Mouse (Mus musculus) liver, embryonic 16.5 days (tissue): ENCODE measurements around the gene Atxn7l3. TPM values are rescaled to one million over a fixed set of nuclear protein-coding genes. Genes with fewer than 3 reads are reported as not detected.
A peak's percentile ranks its signal among the peaks of the same experiment; 100 is the strongest.
"Not testable (repeated sequence)": the region's sequence is repeated elsewhere in the genome, so short reads cannot be mapped to it uniquely, and the experiment has no call there.

Experiments used
- ATAC-seq: fragments of 200-750 bp; cut with Nextera tagmentation; 2 replicates; pipeline ENCODE4 v1.8.0; 2017; ENCODE audit warnings: low read depth, mild to moderate bottlenecking, moderate number of reproducible peaks, moderate library complexity
- H3K27ac ChIP-seq: fragments of 300-500 bp; sonication (generic); 2 replicates; pipeline ENCODE4 v1.5.1; 2014; ENCODE audit warnings: mild to moderate bottlenecking, low read length
- H3K27me3 ChIP-seq: fragments of 300-500 bp; sonication (generic); 2 replicates; pipeline ENCODE4 v1.6.1; 2014; ENCODE audit warnings: low read depth, low read length, mixed read lengths; ENCODE audit not compliant: control insufficient read depth, insufficient read depth
- H3K36me3 ChIP-seq: fragments of 300-500 bp; sonication (generic); 2 replicates; pipeline ENCODE4 v1.6.1; 2014; ENCODE audit warnings: mild to moderate bottlenecking; ENCODE audit not compliant: control insufficient read depth, insufficient read depth
- H3K4me1 ChIP-seq: fragments of 300-500 bp; sonication (generic); 2 replicates; pipeline ENCODE4 v1.6.1; 2014; ENCODE audit warnings: low read depth, low read length, mixed read lengths; ENCODE audit not compliant: control insufficient read depth
- H3K4me2 ChIP-seq: fragments of 300-500 bp; sonication (generic); 2 replicates; pipeline ENCODE4 v1.6.1; 2014; ENCODE audit warnings: low read depth, low read length, mixed read lengths
- H3K4me3 ChIP-seq: fragments of 300-500 bp; sonication (generic); 2 replicates; pipeline ENCODE4 v1.5.1; 2014; ENCODE audit warnings: low read depth, mild to moderate bottlenecking, low read length
- H3K9ac ChIP-seq: fragments of 300-500 bp; sonication (generic); 2 replicates; pipeline ENCODE4 v1.6.1; 2014; ENCODE audit warnings: low read depth, low read length
- H3K9me3 ChIP-seq: fragments of 300-500 bp; sonication (generic); replicated peaks from 2 replicates; pipeline ENCODE4 v1.6.1; 2016; ENCODE audit warnings: low read length; ENCODE audit not compliant: control insufficient read depth
- WGBS: fragments of 180-500 bp; shearing (Covaris S2); extraction: QIAGEN DNeasy Blood & Tissue Kit; methylation state at CpG from one replicate; pipeline ENCODE4 v1.1.7; 2014; ENCODE audit not compliant: insufficient replicate concordance; 5-methylcytosine and 5-hydroxymethylcytosine counted together
- polyA plus RNA-seq: library from polyadenylated mRNA; unstranded; fragments of >200 nt; fragmentation: Nextera tagmentation; extraction: Ambion mirVana; gene quantifications from 2 replicates; pipeline ENCODE4 v1.2.1, GENCODE M21; 2015

The Atxn7l3 gene
- polyA plus RNA-seq, 1 experiment from 2014 or later = 3.2 TPM

DNA sequence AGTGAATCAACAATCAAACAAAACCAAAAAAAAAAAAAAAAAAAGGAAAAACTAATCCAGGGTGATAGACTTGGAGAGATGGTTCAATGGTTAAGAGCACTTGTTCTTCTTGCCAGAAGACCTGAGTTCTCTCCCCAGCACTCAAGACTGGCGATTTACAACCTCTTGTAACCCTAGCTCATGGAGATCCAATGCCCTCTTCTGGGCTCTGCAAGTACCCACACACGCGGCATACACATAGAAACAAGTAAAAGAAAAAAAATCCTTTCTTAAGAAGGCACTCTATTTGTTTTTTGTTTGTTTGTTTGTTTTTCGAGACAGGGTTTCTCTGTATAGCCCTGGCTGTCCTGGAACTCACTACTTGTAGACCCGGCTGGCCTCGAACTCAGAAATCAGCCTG is 12.5 kb downstream of the Atxn7l3 start:
- Histone ChIP-seq H3K9ac (no peak overlapping the region), H3K4me1 (peaks cover 29% of the 10 kb centered on the region), H3K27me3 (no peaks in the 10 kb centered on the region), H3K4me3 (peak overlapping the region; percentile 81), H3K4me2 (peak overlapping the region; percentile 81), H3K36me3 (peaks cover 12% of the 10 kb centered on the region), H3K27ac (no peak overlapping the region), H3K9me3 (no peaks in the 10 kb centered on the region)
- 77% methylated on average over 6 of the region's 6 CpGs for WGBS
- ATAC-seq = no peak

DNA sequence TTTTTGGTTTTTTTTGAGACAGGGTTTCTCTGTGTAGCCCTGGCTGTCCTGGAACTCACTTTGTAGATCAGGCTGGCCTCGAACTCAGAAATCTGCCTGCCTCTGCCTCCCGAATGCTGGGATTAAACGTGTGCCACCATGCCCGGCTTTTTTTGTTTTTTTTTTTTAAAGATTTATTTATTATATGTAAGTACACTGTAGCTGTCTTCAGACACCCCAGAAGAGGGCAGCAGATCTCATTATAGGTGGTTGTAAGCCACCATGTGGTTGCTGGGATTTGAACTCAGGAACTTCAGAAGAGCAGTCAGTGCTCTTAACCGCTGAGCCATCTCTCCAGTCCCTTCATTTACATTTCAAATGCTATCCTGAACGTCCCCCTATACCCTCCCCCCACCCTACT is 16.2 kb downstream of the Atxn7l3 start:
- ATAC-seq, H3K27ac ChIP-seq, H3K27me3 ChIP-seq, H3K4me2 ChIP-seq, H3K4me3 ChIP-seq, H3K36me3 ChIP-seq, H3K9me3 ChIP-seq, H3K4me1 ChIP-seq, H3K9ac ChIP-seq: not testable (repeated sequence)
- WGBS = 56% methylated on average over 6 of the region's 6 CpGs

DNA sequence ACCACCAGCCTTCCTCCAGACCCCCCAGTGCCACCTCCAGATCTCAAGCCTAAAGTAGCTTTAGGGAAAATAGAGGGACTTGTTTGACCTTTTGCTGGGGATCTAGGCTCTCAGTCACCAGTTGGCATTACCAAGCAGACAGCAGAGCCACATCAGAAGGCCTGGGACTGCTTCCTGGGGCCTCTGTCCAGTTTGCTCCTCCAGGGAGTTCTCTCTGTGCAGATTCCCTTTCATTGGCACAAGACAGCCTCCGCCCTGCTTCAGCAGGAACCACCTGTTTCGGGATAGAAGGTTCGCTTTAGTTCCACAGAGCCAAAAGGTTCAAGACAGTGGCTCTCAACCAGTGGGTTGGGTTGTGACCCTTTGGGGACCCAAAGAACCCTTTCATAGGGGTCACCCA is 16.8 kb downstream of the Atxn7l3 start:
- no peak overlapping the region for H3K9ac ChIP-seq
- H3K4me1 ChIP-seq = peaks cover 5% of the 10 kb centered on the region
- no peaks in the 10 kb centered on the region for H3K36me3 ChIP-seq
- H3K4me2 ChIP-seq = no peak overlapping the region
- no peak for ATAC-seq
- no peak overlapping the region for H3K27ac ChIP-seq
- no peaks in the 10 kb centered on the region for H3K9me3 ChIP-seq
- H3K4me3 ChIP-seq = no peak overlapping the region
- 84% methylated on average over 3 of the region's 3 CpGs for WGBS
- H3K27me3 ChIP-seq = peaks cover 4% of the 10 kb centered on the region

DNA sequence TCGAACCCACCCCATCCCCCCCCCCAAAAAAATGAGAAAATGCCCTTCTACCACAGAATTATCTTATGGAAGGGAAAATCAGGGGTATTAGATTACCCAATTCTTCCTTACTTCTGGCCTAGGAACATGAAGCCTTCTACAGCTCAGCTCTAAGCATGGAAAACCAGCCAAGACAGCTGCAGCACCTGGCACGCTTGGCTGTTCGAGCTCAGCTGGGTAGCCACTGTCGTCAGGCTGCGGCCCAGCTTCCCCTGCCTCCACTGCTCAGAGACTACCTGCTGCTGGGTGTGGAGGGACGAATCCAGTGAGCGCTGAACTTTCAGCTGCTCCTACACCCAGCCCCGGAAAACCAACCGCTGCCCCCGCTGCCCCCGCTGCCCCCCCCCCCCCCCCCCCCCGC is 18.7 kb downstream of the Atxn7l3 start:
- 72% methylated on average over 9 of the region's 12 CpGs for WGBS
- H3K9me3 ChIP-seq = no peaks in the 10 kb centered on the region

DNA sequence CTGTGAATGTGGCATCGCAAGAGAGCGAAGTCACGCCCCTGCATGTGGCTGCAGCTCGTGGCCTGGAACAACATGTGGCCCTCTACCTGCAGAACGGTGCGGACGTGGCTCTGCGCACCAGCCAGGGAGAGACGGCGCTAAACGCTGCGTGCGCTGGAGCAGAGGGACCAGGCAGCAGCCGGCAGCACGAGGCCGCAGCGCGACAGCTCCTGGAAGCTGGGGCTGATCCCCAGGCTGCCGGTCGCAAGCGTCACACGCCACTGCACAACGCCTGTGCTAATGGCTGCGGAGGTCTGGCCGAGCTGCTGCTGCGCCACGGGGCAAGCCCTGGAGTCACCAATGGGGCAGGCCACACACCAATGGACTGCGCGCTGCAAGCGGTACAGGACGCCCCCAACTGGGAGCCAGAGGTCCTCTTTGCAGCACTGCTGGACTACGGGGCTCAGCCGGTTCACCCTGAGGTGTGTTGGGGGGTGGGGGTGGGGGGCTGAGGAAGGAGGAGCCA is 20.0 kb downstream of the Atxn7l3 start:
- no peaks in the 10 kb centered on the region for H3K9me3 ChIP-seq
- peaks cover 3% of the 10 kb centered on the region for H3K4me1 ChIP-seq
- no peak overlapping the region for H3K27ac ChIP-seq
- H3K27me3 ChIP-seq = peaks cover 4% of the 10 kb centered on the region
- peak; percentile 65 for ATAC-seq
- H3K4me2 ChIP-seq = peak overlapping the region; percentile 61
- H3K4me3 ChIP-seq = peak overlapping the region; percentile 40
- WGBS = 2% methylated on average over 33 of the region's 33 CpGs
- no peaks in the 10 kb centered on the region for H3K36me3 ChIP-seq
- H3K9ac ChIP-seq = peak overlapping the region; percentile 40

More for the DNA sequence above, 18.7 kb downstream of the Atxn7l3 start:
- H3K27ac ChIP-seq = no peak overlapping the region
- H3K4me1 ChIP-seq = peaks cover 3% of the 10 kb centered on the region
- no peak overlapping the region for H3K9ac ChIP-seq
- H3K27me3 ChIP-seq = peaks cover 4% of the 10 kb centered on the region
- no peak overlapping the region for H3K4me2 ChIP-seq
- H3K36me3 ChIP-seq = no peaks in the 10 kb centered on the region
- no peak for ATAC-seq
- no peak overlapping the region for H3K4me3 ChIP-seq

DNA sequence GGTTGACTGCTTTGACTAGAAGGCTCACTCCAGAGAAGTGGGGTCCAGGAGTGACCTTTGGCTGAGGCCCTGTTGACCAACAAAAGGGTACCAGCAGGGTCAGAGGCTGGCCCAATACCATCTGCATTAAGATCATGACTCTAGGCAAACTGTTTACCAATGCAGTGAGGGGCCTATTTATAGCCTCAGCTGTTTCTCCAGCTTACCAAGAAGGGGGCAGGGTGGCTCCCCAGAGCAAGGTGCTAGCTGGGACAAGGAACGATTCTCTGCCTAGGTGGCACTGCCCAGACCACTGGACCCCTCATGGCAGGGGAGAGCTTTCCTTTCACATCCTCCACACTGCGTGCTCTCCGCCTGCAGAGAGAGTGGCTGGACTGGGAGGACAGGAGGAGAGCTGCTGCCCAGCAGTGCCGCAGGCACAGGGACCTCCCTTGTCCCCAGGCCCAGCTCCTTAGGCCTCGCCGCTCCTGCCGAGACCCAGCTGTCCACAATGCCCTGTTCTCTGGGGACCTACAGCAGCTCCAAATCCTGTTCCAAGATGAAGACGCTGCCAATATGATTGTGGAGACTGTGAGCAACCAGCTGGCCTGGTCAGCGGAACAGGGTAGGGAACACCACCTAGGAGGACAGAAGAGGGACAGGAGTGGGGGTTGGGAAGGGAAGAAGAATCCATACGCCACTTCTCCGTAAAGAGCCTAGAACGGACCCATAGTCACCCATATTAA is 27.7 kb downstream of the Atxn7l3 start, which contains the start of gene Asb16:
Gene Asb16 (plus strand): TSS at position 224 of the 725 bp plus-strand sequence.
- H3K36me3 ChIP-seq = no peaks in the 10 kb centered on the region
- no peak within 1 kb of the TSS for H3K9ac ChIP-seq
- no peaks in the 10 kb centered on the region for H3K27me3 ChIP-seq
- no peaks in the 10 kb centered on the region for H3K9me3 ChIP-seq
- H3K27ac ChIP-seq = no peak within 1 kb of the TSS
- no peak within 1 kb of the TSS for H3K4me2 ChIP-seq
- 70% methylated on average over 12 of the region's 12 CpGs for WGBS
- H3K4me1 ChIP-seq = no peaks in the 10 kb centered on the region
- no peak for ATAC-seq
- H3K4me3 ChIP-seq = no peak within 1 kb of the TSS

DNA sequence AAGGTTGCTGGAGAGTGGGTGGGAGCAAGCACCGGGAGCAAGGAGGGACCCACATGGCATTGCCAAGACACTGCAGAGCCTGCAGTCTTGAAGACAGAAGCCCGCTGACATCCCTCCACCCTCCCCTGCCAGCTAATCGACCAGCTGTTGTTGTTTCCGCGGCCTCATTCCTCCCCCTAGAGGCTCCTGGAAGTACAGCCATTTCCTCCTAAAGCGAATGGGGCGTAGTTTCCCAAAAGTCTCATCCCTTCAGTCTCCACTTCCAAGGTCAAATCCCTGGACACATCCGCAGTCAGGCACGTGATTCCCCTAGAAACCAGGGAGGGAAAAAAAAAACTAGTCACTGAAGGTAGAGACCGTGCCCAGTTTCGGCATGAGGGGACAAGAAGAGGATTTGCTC is 29.0 kb downstream of the Atxn7l3 start:
- ATAC-seq = no peak
- Histone ChIP-seq H3K27ac (no peak overlapping the region), H3K4me3 (no peak overlapping the region), H3K9me3 (no peaks in the 10 kb centered on the region), H3K36me3 (no peaks in the 10 kb centered on the region), H3K27me3 (no peaks in the 10 kb centered on the region), H3K4me1 (no peaks in the 10 kb centered on the region), H3K9ac (no peak overlapping the region), H3K4me2 (no peak overlapping the region)
- WGBS = 9% methylated on average over 11 of the region's 11 CpGs

DNA sequence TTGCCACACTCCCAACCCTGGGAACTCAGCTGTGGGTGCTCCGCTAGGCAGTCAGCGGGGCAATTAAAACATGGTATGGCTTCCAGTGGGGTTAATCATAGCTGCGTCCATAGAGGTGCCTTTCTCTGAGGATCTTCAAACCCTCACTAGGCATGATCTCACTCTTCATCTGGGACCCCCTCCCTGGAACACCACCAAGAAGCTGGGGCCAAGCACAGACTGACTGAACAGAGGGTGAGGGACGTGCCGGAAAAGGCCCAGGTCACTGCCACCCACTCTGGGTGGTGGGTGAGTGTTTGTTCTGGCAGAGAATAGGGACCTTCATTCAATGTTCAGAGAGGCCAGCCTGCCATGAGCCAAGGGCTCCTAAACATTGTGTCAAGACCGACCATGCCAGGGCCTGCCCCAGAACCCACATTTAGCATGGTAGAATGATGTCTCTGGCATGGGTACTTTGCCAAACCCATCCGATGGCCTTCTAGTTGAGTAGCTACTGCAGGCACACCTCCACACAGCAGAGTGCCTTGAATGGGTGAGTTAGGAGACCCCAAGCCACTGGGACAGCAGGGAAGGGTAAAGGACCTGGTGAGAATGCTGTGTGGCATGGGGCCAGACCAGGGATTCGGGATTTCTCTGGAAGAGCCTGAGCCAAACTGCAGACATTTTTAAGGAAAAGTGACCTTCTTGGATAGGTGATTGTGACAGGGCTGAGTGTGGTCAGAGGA is 29.6 kb downstream of the Atxn7l3 start:
- no peaks in the 10 kb centered on the region for H3K36me3 ChIP-seq
- no peaks in the 10 kb centered on the region for H3K9me3 ChIP-seq
- no peak overlapping the region for H3K4me2 ChIP-seq
- 76% methylated on average over 8 of the region's 8 CpGs for WGBS
- H3K4me3 ChIP-seq = no peak overlapping the region
- no peak overlapping the region for H3K27ac ChIP-seq
- no peak overlapping the region for H3K9ac ChIP-seq
- no peaks in the 10 kb centered on the region for H3K27me3 ChIP-seq
- no peaks in the 10 kb centered on the region for H3K4me1 ChIP-seq
- ATAC-seq = no peak

DNA sequence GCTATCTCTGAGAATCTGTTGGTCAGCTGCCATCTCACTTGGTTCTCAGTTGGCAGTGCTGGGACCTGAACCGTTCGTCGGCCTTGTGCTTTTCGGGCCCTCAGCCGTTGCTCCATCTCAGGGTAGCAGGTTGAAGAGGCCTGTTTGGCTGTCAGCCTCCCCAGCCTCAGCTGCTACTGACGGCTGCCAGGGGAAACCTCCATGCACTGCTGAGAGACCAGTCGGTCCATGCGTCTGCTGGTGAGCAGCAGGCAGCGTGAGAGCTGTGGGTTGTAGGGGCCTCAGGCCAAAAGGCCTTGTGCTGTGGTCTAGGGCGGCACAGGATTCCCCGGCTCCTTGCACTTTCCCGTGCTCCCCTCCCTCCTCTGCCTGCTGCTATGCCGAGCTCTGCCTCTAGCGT is 30.6 kb downstream of the Atxn7l3 start:
- H3K4me3 ChIP-seq = no peak overlapping the region
- ATAC-seq = no peak
- peaks cover 2% of the 10 kb centered on the region; the same call in 1 of the 2 replicates for H3K36me3 ChIP-seq
- no peaks in the 10 kb centered on the region for H3K27me3 ChIP-seq
- no peak overlapping the region for H3K27ac ChIP-seq
- no peaks in the 10 kb centered on the region for H3K4me1 ChIP-seq
- H3K4me2 ChIP-seq = no peak overlapping the region
- H3K9me3 ChIP-seq = no peaks in the 10 kb centered on the region
- 70% methylated on average over 14 of the region's 14 CpGs for WGBS
- no peak overlapping the region for H3K9ac ChIP-seq
